Mouse (Mus musculus) right cerebral cortex, adult 2 months (tissue): ENCODE results near the gene Kcnk3.

Source experiments
- DNase-seq, 2 experiments: peaks; one replicate each; pipeline ENCODE4 v3.0.0; 2021 to 2022; ENCODE audit warnings: low spot score in 2 of 2

Gene Kcnk3

GRCm38 (mm10) chr5:30613242-30613641 lies 25.3 kb downstream of the Kcnk3 start:
- no peak for DNase-seq

- DNase-seq: no peak
Observed at GRCm38 (mm10) chr5:30614221-30614620, 26.3 kb downstream of the Kcnk3 start.

- DNase-seq: no peak
Observed at GRCm38 (mm10) chr5:30615416-30615815, 27.4 kb downstream of the Kcnk3 start.

GRCm38 (mm10) chr5:30615819-30616218 lies 27.8 kb downstream of the Kcnk3 start:
- no peak for DNase-seq

- DNase-seq: no peak
Observed at GRCm38 (mm10) chr5:30616644-30617043, 28.7 kb downstream of the Kcnk3 start.

- no peak for DNase-seq
Observed at GRCm38 (mm10) chr5:30617357-30617756, 29.4 kb downstream of the Kcnk3 start.

GRCm38 (mm10) chr5:30617851-30618250 lies 29.9 kb downstream of the Kcnk3 start:
- no peak for DNase-seq

- DNase-seq: no peak
Observed at GRCm38 (mm10) chr5:30618376-30619003, 30.5 kb downstream of the Kcnk3 start.

GRCm38 (mm10) chr5:30619211-30619610 lies 31.2 kb downstream of the Kcnk3 start:
- DNase-seq: no peak

GRCm38 (mm10) chr5:30620567-30620966 lies 32.6 kb downstream of the Kcnk3 start:
- no peak for DNase-seq

GRCm38 (mm10) chr5:30621211-30621790 lies 33.3 kb downstream of the Kcnk3 start:
- DNase-seq: no peak

- DNase-seq: no peak
Observed at GRCm38 (mm10) chr5:30621844-30622176, 33.8 kb downstream of the Kcnk3 start.

- no peak for DNase-seq
Observed at GRCm38 (mm10) chr5:30622177-30622840, 34.3 kb downstream of the Kcnk3 start.

GRCm38 (mm10) chr5:30622841-30623185 lies 34.8 kb downstream of the Kcnk3 start:
- no peak for DNase-seq

- DNase-seq: no peak
Observed at GRCm38 (mm10) chr5:30623380-30623779, 35.4 kb downstream of the Kcnk3 start.

GRCm38 (mm10) chr5:30624311-30624710 lies 36.3 kb downstream of the Kcnk3 start:
- DNase-seq: no peak

- DNase-seq: no peak
Observed at GRCm38 (mm10) chr5:30624908-30625307, 36.9 kb downstream of the Kcnk3 start.

GRCm38 (mm10) chr5:30625379-30625778 lies 37.4 kb downstream of the Kcnk3 start:
- no peak for DNase-seq

- no peak for DNase-seq
Observed at GRCm38 (mm10) chr5:30626331-30627105, 38.5 kb downstream of the Kcnk3 start.

GRCm38 (mm10) chr5:30628511-30628910 lies 40.5 kb downstream of the Kcnk3 start:
- DNase-seq: no peak

GRCm38 (mm10) chr5:30630401-30630800 lies 42.4 kb downstream of the Kcnk3 start:
- DNase-seq: peak; percentile 58 to 64

- no peak for DNase-seq
Observed at GRCm38 (mm10) chr5:30632134-30632533, 44.2 kb downstream of the Kcnk3 start.

- no peak for DNase-seq
Observed at GRCm38 (mm10) chr5:30636994-30637393, 49.0 kb downstream of the Kcnk3 start.
